Mouse (Mus musculus) layer of hippocampus, adult 11-12 months (tissue): ENCODE measurements around the gene Psph.
A peak's percentile ranks its signal among the peaks of the same experiment; 100 is the strongest.
"Not testable (repeated sequence)": the region's sequence is repeated elsewhere in the genome, so short reads cannot be mapped to it uniquely, and the experiment has no call there.

Source experiments
- DNase-seq: peaks from one replicate; pipeline ENCODE4 v3.0.0; 2022; ENCODE audit warnings: low spot score

The Psph gene

GRCm38 (mm10) chr5:129786818-129787790, at the start of gene Psph:
Gene Psph, minus strand, starts transcription at chr5:129787449.
- DNase-seq: peak; percentile 97

DNA sequence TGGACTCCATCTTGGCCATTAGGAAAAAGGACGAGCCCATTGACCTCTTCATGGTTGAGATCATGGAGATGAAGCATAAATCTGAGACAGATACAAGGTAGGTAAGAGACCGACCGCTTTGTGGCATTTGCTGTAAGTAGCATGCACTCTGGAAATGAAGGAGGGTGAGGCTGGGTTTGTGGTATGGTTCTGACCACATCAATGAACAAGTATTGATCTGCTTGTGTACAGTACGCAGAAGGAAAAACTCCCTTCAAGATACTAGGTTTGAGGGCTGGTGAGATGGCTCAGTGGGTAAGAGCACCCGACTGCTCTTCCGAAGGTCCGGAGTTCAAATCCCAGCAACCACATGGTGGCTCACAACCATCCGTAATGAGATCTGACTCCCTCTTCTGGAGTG, 3.3 kb upstream of the Psph start:
- not testable (repeated sequence) for DNase-seq

DNA sequence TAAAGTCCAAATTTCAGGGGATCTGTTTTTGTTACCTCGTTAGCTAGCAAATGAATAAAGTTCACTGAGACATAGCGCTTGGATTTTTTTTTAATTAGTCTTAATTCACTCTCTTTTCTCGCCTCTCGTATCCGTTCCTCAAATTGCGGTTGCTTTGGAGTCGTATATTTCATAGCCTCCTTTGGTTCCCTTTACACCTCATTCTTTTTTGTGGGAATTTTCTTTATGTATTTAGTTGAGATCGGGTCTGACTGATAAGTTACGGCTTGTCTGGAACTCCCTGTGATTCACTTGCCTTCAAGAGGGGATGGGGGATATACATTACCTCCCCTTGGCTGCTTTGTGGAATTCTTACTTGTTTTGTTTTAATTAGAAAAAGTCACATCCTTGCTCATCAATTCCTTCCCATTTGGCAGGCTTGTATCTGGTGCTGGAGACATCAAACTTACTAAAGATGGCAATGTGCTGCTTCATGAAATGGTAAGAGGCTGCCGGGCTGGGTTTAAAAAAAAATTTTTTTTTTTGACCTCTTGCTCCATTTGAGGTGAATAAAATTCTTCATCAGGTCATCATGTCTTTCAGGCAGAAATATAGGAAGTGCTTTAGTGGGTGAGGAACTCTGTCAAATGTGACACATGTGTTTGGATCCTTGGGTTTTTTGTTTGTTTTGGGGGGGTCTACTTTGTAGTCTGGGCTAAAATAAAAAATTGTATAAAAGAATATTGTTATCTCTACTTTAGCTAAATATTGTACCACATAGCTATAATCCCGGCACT, 757 bp upstream of the Psph start:
- no peak for DNase-seq

DNA sequence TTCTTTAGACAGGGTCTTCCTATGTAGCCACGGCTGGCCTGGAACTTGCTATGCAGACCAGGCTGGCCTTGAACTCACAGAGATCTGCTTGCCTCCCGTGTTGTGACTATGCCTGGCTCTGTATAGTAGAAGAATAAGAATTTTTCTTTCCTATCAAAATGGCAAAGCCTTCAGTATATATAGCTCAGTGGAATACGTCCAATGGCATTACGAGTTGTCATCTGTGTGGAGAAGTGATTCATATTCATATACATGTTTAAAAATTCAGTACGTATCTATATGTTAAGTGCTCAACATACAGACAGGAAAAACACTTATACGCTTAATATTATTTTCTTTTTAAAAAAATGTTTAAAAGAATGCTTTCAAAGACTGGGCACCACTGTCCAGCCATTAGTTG, 1.1 kb downstream of the Psph start:
- no peak for DNase-seq

DNA sequence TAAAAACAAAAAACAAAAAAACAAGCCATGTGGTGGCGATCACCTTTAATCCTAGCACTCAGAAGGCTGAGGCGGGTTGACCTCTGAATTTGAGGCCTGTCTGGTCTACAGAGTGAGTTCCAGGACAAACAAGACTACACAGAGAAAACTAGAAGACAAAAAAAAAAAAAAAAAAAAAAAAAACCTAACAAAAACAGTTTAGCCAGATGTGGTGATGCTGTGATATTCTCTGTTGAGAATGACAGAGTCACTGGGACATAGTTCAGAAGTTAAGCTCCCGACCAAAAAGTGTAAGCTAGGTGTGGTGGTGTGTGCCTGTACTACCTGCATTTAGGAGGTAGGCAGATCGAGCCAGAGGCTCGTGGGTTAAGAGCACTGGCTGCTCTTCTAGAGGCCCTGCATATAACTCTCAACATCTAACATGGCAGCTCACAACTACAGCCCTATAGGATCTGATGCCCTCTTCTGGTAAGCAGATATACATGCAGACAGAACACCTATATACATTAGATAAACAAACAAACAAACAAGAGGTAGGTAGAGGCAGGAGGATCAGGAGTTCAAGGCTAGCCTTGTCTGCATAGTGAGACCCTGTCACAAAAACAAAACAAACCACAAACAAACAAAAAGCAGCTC, 1.9 kb downstream of the Psph start:
- DNase-seq: no peak

DNA sequence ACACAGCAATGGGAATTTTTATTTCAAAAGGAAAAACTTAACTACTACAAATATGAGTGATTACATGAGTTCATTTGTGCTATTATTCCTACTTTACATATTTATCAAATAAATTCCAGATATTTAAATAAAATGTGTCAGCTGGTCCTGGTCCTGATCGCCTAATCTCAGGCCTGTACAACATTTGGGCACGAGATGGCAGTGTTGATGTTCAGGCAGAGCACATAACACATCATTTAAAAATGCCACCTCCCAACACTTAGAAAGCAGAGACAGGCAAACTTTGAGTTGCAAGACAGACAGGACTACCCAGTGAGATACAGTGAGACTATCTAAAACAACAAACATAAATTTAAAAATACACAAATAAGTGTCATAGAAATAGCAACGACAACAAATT, 5.0 kb downstream of the Psph start:
- DNase-seq: peak; percentile 37

DNA sequence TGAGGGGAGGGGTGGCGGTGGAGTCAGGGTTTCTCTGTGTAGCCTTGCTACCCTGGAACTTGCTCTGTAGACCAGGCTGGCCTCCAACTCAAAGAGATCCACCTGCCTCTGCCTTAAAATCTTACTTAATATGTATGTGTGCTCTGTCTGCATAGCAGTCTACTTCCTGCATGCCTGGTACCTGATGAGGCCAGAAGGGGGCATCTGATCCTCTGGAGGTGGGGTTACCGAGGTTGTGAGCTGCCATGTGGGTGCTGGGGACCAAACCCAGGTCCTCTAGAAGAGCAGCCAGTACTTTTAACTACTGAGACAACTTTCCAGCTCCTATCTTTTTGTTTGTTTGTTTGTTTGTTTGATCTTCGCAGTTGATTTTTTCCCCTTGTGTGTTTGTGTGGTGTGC, 7.1 kb downstream of the Psph start:
- no peak for DNase-seq

DNA sequence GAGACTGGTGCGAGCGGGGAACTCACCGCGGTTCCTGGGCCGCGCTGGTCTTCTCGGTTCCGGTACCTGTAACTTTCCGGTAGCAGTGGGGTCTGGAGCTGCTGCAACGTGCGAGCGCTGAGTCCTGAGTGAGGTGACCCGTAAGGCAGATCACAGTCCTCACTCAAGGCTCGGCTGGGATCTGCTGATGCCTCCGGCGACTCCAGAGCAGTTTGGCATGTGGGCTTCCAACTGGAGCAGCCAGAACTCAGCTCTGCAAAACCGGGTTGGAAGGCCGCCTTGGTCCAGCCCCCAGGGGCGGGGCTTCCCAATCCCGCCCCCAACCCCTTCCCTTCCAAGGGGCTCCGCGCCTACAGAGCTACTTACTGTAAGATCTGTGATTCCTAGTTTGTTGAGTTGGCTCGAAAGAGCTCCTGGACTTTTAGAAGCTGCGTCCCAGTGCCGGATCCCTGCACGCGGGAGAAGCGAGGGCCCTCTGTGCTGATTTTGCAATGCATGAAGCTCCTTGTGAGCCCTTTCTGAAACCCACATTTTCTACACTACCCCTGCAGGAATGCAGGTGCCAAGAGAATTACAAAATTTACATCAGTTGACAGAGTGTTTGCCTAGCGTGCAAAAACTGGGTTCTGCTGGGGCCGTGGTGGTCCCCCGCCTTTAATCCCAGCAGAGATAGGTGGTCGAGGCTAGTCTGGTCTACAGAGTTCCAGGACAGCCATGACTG, 8.1 kb downstream of the Psph start:
- DNase-seq: peak; percentile 77

DNA sequence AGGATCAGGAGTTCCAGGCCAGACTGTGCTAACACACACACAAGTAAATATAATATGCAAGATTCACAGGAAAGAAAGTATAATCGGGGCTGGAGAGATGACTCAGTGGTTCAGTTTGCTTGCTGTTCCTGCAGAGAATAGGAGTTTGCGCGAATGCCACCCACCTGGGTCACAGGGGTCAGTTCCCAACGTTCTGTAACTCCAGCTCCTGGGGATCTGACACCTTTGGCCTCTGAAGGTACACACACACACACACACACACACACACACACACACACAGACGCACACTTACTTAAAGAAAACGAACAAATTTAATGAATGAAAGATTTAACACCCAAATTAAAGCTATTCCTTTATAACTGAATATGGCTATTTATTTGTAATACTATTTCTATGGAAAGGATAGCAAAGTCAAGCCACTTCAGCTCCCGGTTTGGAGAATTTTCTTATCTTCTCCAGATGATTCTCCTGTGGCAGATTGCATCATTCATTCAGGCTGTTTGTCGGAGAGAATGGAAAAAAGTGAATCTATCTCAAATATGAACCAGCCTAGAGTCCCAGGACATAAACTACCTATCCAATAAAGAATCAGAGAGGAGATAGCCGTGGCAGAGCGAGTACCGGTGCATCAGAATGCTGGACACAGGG, 8.8 kb downstream of the Psph start:
- DNase-seq: no peak

DNA sequence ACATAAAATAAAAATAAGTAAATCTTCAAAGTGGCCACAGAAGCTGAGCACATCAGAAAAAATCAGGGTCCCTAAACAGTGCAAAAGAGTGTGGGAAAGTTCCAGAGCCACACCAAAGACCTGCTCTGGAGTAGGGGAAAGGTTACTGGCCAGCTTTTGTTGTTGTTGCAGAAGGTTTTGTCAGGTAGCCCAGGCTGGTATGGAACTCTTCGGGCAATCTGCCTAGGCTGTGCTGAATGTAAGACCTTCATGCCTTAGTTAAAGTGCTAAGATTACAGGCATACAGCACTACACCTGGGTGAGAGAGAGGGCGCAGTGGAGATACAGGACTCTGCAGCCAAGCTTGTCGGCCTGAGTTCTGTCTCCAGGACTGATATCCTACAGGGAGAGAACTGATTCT, 12.6 kb downstream of the Psph start:
- no peak for DNase-seq

GRCm38 (mm10) chr5:129773330-129773729, 13.9 kb downstream of the Psph start:
- DNase-seq: not testable (repeated sequence)

DNA sequence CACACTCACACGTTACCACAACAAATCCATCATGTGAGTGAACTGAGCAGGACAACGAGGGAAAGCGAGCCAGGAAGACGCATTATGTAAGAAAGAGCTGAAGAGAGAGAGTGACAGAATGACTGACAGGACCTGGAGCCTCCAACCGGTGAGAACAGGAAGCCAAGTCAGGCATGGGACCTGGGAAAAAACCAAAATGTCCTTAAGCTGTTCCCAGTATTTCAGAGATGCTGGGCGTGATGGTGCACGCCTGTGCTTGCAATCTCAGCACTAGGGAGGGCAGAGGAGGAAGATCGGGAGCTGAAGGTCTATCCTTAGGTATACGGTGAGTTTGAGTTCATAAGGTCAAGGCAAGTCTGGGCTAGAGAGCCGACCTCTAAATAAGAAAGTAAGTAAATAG, 14.8 kb downstream of the Psph start:
- DNase-seq: no peak

DNA sequence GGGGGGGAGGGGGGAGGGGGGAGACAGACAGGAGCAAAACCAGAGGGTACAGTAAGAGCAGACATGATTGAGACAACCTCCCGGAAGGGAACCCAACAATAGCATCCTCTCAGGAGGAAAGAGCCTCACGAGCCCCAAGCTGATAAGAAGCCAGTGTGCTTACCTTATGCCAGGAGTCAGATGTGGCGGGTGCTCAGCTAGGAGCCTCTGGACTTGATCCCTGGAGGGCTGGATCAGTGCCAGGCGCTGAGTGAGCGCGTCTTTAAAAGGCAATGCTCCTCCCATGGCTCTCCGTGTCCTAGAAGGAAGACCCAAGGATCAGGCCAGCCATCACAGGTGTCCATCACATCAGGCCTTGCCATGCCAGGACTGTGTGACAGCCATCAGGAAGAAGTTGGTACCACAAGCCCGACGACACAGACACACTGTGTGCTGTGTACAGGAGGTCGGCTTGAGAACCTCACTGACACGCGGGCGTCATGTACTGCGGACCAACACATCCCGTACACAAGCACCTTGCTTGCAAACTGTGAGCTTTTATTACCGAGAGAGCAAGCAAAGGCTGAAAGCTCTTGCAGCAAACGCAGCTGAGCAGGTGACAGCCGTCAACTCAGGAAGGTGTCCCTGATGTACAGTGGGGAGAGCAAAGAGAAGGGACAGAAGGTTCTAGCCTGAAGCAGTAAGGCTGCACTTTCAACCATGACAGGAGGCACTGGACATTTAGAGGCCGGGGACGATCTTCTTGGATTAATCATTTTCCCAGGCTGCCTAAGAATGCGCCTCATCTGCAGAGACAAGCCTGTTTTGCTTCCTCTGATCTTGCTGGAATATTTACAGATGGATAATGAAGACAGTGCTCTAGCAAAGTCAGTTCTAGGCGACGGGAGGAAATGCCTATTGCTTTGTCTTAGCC, 16.6 kb downstream of the Psph start:
- no peak for DNase-seq

DNA sequence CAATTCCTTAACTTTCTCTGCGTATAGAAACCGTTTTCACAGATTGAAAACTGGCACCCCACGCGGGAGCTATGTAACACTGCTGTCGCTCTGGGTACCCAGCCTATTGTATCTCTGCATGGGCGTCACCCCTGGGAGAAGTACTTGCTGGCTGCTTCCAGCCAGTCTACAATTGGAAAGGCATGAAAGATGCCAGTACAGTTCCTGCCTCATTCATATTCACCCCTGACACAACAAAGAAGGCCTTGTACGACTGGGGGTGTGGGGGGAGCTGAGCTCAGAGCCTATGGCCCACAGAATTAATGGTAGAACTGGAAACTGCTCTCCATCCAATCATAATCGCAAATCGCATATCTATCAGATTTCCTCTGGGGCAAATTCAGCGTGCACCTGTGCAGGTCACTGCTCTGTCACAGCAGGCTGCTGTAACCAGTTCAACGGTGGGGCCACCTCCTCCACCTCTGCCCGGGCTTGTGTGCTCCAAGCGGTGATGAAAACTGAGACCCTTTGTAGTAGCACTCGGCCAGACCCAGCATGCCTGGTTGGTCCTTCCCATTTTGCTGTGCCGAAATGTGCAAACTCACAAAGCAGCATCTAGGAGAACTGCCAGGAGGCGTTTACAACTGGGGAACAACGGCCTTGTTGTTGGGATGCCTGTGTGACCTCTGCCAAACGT, 25.2 kb downstream of the Psph start:
- DNase-seq: peak; percentile 79

DNA sequence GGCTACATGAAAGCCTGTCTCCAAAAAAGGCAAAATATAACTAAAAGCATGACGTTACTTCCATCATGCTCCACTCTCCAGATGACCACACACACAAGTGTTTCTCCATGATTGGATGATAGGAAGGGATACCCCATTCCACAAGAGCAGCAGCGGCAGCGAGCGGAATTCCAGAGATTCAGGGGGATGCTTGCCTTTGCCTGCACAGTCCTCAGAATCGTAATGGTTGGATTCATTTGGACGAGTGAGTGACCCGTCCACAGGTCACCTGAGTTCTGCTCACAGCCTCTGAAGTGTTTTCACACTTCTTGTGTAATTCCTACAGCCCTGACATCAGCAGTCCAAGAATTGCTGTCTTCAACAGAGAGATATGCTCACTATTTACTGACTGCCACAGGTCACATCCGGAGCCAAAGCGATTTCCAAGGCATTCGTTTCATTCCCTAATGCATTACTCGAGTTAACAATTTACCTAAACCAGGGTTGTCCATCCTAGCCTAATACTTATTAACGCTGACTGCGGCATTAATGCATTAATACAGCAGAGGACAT, 27.2 kb downstream of the Psph start:
- no peak for DNase-seq

DNA sequence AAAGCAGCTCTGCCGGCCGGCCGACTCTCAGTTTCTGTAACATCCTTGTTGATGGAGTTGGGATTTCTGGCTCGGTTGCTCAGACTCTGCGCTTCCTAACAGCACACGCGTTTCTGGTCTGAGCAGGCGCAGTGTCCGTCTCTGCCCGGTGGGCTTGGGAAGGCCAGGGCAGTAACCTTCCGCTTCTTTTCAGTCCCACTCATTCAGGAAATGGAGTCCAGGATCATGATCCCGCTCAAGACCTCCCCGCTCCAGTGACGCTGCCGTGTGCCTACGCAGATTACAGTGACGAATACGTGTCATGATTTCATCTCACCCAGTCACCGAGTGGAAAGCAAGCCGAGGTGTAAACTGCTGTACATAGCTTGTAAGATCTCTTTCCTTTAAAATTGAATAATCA, 30.4 kb downstream of the Psph start:
- DNase-seq: no peak

DNA sequence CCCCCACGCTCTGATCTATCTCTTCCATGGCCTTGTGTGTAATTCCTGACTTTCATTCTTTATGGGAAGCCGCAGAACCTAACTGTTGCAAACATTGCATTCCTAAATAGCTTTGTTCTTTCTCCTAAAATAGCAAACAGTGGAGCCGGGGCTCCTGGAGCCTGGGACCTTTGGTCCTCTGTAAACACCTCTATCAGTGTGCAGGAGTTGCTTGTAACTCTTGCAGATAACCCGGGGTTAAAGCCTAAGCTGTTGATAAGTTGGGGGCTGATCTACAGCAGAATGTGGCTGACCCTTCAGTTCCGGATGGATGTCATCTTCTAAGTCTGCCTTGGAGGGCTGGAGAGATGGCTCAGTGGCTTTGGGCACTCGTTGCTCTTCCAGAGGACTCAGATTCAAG, 43.2 kb downstream of the Psph start:
- DNase-seq: no peak

DNA sequence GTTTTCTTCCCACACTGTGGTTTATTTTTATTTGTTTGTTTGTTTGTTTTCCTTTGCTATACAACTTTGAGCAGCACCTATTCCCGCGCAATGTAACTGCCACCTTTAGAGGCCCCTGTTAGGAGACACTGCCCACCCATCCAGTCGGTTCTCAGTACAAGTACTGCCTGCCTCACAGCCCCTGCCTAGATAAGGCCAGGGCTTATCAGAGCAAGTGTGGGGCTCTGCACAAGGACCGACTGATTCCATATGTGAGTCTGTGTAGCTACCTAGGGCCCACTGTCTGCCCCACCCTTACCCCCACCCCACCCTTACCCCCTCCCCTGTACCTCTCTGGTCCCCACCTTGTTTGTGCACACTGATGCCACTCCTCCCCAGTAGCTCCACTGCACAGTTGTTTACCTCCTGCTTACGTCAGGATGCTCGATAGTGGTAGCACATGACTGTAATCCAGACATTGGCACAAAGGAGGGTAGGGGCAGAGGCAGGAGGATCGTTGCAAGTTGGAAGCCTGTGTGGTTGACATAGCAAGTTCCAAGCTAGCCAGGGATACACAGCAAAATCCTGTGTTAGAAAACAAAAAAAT, 44.3 kb downstream of the Psph start:
- DNase-seq: no peak

- peak; percentile 39 for DNase-seq
Observed at GRCm38 (mm10) chr5:129740976-129741375, 46.3 kb downstream of the Psph start.
